Mouse (Mus musculus): ENCODE data around the gene Gm10643.

DNA sequence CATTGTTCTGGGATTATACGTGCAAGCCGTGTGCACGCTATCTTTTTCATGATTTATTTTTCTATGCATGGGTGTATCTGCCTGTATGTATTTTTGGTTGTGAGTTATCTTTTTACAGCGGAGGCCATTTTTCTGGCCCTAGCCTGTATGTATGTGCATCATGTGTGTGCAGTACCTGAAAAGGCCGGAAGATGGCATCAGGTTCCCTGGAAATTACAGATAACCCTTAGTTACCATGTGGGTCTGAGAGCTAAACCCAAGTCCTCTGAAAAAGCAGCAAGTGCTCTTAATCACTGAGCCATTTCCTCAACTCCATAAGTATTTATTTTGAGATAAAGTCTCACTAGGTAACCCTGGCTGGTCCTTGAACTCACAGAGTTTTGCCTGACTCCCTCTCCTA lies 11.7 kb downstream of the Gm10643 start:
- TF ChIP-seq CTCF (IDR thresholded peaks at IDR 0.05; ENCODE audit: extremely low read depth, insufficient read length, insufficient replicate concordance, low read depth, low read length) (no peak), POLR2A (IDR thresholded peaks at IDR 0.05; ENCODE audit: low read depth, low read length) (no peak)
